Mouse (Mus musculus) gonadal fat pad, adult 2 months (tissue): ENCODE measurements around the gene Adarb1. TPM values are rescaled to one million over a fixed set of nuclear protein-coding genes. Genes with fewer than 3 reads are reported as not detected.

Experiments used
- DNase-seq: peaks from one replicate; pipeline ENCODE4 v3.0.0-alpha.2; 2012; ENCODE audit warnings: low read depth
- polyA plus RNA-seq: library from polyadenylated mRNA; depleted of rRNA; stranded (reverse); fragments of >200 nt; gene quantifications from 2 replicates; pipeline ENCODE4 v1.2.3, GENCODE M21; 2012; rRNA removed

The Adarb1 gene
- polyA plus RNA-seq, 1 experiment, result 12.7 TPM

- no peak for DNase-seq
These were observed 151.8 kb downstream of the Adarb1 start for GRCm38 (mm10) chr10:77266281-77266680.

GRCm38 (mm10) chr10:77260166-77260875 is 157.7 kb downstream of the Adarb1 start:
- DNase-seq, result no peak

DNA sequence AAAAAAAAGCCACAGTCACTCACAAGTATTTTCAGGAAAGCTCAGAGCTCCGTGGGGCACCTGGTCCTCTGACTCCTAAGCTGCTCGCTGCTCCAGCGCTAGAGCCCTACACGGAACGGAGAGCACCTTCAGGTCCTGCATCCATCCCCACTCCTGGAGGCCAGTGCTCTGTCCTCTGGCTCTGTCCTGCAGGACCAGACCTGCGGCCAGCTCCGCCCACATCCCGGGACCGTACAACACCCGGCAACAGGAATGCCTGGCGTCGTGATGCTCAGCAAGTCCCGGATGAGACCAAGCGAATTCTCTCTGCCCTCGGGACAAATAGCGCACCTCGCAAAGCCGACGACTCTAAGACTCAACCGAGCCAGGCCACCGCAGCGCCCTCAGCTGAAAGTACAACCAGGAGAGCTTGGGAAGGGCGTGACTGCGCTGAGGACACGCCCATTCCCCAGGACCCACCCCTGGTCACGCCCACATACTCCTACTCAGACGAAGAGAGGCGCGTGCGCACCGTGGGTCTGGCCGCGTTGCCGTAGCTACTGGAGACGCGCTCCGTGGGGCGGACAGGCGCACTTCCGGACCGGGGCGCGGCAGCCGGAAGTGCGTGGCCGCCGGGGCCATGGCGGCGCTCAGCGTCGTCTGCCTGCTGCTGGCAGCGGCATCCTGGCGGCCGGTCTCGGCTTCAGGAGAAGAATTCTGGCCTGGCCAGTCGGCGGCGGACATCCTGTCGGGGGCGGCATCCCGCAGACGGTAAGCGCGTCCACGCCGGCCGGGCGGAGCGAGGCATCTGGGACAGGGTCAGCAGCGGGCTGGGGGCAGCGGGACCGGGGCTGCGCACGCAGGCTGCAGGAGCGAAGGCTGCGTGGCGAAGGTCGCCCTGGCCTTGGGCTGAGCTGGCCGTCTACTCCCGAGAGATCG is 159.1 kb downstream of the Adarb1 start, which contains the start of gene Pofut2:
Pofut2 (plus strand) TSS at position 515 of the 918 bp plus-strand sequence.
- DNase-seq, result peak; percentile 52

DNA sequence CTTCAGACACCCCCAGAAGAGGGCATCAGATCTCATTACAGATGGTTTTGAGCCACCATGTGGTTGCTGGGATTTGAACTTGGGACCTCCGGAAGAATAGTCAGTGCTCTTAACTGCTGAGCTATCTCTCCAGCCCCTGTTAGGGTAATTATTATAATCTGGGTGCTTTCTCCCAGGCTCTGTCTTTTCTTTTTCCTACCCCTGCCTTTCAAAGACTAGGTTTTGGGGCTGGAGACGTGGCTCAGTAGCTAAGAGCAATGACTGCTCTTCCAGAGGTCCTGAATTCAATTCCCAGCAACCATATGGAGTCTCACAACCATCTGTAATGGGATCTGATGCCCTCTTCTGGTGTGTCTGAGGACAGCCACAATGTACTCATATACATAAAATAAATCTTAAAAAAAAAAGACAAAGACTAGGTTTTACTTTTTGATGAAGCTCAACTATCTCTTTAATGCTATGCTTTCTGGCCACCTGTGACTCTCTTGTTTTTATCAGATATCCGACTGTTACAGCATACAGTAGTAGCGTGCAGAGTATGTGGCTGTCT is 160.0 kb downstream of the Adarb1 start:
- DNase-seq, result no peak

DNA sequence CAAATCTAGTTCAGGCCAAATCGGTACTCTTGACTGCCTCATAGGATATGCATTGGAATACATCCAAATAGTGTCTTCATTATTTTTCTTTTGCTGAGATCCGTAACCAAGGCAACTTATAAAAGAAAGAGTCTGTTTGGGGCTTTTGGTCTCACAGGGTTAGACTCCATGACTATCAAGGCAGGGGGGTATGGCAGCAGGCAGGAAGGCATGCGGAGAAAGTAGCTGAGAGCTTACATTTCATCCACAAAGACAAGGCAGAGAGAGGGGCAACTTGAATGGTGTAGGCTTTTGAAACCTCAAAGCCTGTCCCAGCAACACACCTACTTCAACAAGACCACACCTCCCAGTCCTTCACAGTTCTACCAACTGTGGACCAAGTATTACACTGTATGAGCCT is 162.4 kb downstream of the Adarb1 start:
- DNase-seq, result no peak

GRCm38 (mm10) chr10:77255231-77255630 is 162.8 kb downstream of the Adarb1 start:
- no peak for DNase-seq

GRCm38 (mm10) chr10:77252790-77253189 is 165.3 kb downstream of the Adarb1 start:
- DNase-seq, result no peak

DNA sequence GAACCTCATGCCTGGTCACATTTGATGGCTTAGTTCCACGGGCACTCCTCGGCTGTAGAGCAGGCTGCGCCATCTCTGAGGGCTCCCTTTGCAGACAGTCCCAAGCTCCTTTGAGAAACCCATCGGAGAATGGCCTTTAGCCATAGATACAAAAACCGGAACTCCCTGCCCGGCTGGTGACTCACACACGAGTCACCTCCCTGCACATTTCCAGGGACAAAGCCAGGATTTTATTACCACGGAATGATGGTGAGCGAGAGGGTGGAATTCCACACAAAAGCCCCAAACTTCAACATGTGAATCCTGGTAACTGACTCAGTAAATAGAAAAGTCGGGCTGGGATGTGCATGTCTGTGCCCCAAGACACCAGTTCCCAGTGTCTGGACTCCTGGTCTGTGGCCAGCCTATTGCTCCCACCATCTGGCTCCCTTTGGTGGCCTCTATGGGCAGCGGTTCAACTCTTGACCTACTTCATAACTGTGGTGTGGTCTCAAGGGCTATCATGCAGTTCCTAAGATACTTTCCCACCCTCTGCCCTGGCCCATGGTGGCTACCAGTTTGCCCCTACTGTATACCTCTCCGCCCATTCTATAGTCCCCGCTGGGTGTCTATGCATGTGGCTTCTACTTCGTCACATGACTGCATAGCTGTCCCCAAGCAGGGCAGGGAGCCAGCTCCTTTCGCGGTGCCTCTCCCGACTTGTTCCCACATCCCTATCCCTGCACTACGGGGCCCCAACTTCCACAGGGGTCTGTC is 166.1 kb downstream of the Adarb1 start:
- DNase-seq, result no peak

DNA sequence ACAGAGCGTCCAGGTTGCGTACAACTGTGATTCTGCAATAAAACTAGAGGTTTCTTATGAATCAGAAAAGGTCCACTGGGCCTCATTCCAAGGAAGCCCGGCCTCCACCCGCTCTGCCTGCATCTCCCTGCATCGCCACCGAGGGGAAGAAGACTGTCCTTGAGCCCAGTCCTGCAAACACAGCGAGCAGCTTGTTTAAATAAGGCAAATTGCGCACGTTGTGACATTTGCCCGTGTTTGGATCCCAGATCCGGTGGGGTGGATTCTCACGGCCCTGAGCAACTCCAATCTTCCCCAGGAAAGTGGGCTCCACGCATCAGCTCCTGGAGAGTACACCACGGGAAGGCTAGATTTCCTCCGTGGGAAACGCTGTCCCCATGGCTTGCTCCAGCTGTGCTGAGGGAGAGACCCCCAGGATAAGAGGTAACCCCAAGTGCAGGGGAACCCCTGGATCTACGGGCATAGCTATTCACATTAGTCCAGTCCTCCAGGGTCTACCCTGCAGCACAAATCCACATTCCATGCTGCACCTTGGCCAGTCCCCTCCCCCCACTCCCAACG is 166.8 kb downstream of the Adarb1 start:
- no peak for DNase-seq

- DNase-seq, result no peak
These were observed 170.4 kb downstream of the Adarb1 start for GRCm38 (mm10) chr10:77247707-77248106.

GRCm38 (mm10) chr10:77247048-77247447 is 171.0 kb downstream of the Adarb1 start:
- DNase-seq, result no peak

DNA sequence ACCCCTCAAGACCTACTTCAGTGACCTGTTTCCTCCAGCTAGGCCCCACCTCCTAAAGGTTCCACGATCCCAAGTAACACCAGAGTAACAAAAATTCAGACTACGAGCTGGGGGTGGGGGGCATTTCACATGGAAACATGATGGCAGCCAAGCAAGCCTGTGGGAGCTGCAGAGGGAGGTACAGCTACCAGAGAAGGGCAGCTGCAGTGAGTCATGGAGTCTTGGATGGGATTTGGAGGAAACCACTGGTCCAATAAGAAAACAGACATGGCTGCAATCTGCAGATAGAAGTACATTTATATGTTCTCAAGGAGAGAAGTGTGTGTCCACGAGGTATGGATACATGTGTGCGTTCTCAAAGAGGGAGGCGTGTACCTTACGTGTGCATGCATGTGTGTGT is 173.3 kb downstream of the Adarb1 start:
- no peak for DNase-seq

- DNase-seq, result no peak
These were observed 174.4 kb downstream of the Adarb1 start for GRCm38 (mm10) chr10:77243572-77244161.

GRCm38 (mm10) chr10:77242871-77243270 is 175.2 kb downstream of the Adarb1 start:
- DNase-seq, result no peak

DNA sequence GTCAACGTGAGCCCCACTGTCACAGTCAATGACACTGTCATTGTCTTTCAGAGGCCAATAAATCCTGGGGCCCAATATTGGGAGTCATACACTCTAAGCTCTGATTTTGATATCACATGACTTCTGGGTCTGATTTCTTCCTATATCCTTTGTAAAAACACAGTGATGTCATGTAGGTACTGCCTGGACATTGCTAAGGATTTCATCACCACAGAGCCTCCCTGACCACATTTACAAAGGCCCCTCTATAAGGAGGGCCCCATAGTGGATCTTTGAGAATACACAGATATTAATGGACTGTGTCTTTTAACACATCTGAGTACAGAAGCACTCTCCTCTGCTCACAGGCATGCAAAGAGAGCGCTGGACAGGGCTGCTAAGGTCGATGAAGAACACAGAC is 175.7 kb downstream of the Adarb1 start:
- DNase-seq, result no peak

DNA sequence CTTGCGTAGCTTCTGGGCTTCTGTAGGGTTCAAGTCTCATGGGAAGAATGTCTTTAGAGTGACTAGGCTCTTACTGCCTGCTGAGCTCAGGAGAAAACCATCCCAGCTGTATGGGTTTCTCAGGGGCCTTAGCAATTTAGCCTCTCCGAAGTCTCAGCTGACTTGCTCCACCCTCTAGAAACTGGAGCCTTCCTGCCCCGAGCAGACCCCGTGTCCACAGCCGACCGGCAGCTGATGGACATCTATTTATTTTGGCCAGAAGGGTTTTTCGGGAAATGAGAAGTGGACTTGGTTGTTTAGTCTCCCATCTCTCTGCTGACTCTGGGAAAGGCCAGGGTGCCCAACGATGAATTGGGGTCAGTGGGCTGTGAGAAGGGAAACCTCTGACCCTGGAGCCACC is 177.3 kb downstream of the Adarb1 start:
- DNase-seq, result no peak

Other genes with a start within 250 kb of the Adarb1 start
- 54.1 and 55.7 TPM in 2 replicates for gene Pofut2, start 159.1 kb downstream of the Adarb1 start, polyA plus RNA-seq
- 20.2 and 21.9 TPM in 2 replicates for gene Fam207a, start 97.5 kb upstream of the Adarb1 start, polyA plus RNA-seq
- 17.9 and 21.8 TPM in 2 replicates for gene Itgb2, start 112.0 kb upstream of the Adarb1 start, polyA plus RNA-seq
- 203 and 244 TPM in 2 replicates for gene Pttg1ip, start 163.4 kb upstream of the Adarb1 start, polyA plus RNA-seq
- gene Sumo3, start 187.8 kb upstream of the Adarb1 start, polyA plus RNA-seq, result 270 and 286 TPM in 2 replicates
- gene Gm49325, start 187.9 kb upstream of the Adarb1 start, polyA plus RNA-seq, result 0.75 TPM in 1 of 2 replicates, not detected in the other
- 46.0 and 47.8 TPM in 2 replicates for gene Ube2g2, start 204.0 kb upstream of the Adarb1 start, polyA plus RNA-seq